In the genomic region with DNA sequence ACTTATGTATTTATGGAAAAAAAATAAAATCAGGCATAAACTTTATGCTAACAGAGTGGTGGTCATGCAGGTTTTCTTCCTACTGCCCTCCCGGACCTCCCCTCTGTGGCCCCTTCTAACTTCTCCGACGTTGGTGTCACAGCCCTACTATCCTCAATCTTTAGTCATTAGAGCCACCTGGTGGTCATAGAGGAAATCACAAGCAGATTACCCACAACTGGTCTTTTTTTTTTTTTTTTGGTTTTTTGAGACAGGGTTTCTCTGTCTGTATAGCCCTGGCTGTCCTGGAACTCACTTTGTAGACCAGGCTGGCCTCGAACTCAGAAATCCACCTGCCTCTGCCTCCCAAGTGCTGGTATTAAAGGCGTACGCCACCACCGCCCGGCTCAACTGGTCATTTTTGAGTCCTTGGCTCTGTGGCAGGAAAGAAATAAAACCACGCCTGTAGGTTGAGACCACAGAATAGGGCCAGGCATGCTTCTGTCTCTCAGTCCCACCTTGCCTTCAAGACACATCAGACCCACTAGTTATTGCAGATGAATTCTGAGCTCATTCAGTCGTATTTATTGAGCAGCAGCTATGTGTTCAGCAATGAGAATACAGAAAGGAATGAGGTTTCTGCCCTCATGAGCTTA, we compare ENCODE assay signal across 9 mouse cellular contexts. TPM values are rescaled to one million over a fixed set of nuclear protein-coding genes. Genes with fewer than 3 reads are reported as not detected.
DNase-seq lines count a peak whose midpoint lies in the region; ATAC-seq and TF ChIP-seq lines count a peak whose summit lies in the region.
"Had no signal": no experiment of that assay in that cellular context is flagged by ENCODE, and none has a peak within 500 bp of the region (broad histone marks: within the 10 kb centered on the region; RNA-seq: fewer than 3 reads in every experiment).

No protein-coding gene starts in this region.

- no peak overlapping the region for H3K4me3 ChIP-seq in bone marrow macrophage, adult 2 months (ENCODE audit: insufficient read depth, low read length)
- H3K4me3 ChIP-seq in embryonic facial prominence, embryonic 15.5 days (replicated peaks), result no peak overlapping the region
- no peak overlapping the region for H3K4me3 ChIP-seq in hindbrain, postnatal 0 days (ENCODE audit: low read length)
- no peak overlapping the region for H3K4me3 ChIP-seq in limb, embryonic 13.5 days
- H3K4me3 ChIP-seq: lung, embryonic 15.5 days had no signal

- peak; percentile 17 for DNase-seq in ovary, adult 18-20 months (ENCODE audit: low spot score)
- DNase-seq in ovary, postnatal 36 days (ENCODE audit: low spot score), result no peak
- DNase-seq in hindbrain, postnatal 0 days (ENCODE audit: low spot score), result peak; percentile 90
- peak; percentile 68 to 74 for DNase-seq in natural killer cell, adult 2 months (ENCODE audit: low spot score in 2 of 2)

- 0 out of 2 replicates have a peak overlapping the region, but pooled peaks have one; percentile 19 for H3K4me2 ChIP-seq in embryonic facial prominence, embryonic 15.5 days (replicated peaks)
- H3K4me2 ChIP-seq in hindbrain, postnatal 0 days (ENCODE audit: low read depth, low read length), result no peak overlapping the region
- no peak overlapping the region for H3K4me2 ChIP-seq in limb, embryonic 13.5 days (replicated peaks)
- H3K4me2 ChIP-seq: lung, embryonic 15.5 days had no signal

- no peaks in the 10 kb centered on the region for H3K27me3 ChIP-seq in embryonic facial prominence, embryonic 15.5 days
- H3K27me3 ChIP-seq in hindbrain, postnatal 0 days (ENCODE audit: insufficient read depth, low read length), result no peaks in the 10 kb centered on the region
- no peaks in the 10 kb centered on the region for H3K27me3 ChIP-seq in limb, embryonic 13.5 days
- H3K27me3 ChIP-seq: lung, embryonic 15.5 days had no signal

- H3K4me1 ChIP-seq in bone marrow macrophage, adult 2 months (ENCODE audit: control insufficient read depth, insufficient read depth, low read length), result 0 out of 2 replicates have a peak, but pooled peaks cover 3% of the 10 kb centered on the region
- H3K4me1 ChIP-seq in embryonic facial prominence, embryonic 15.5 days, result peaks cover 15% of the 10 kb centered on the region
- H3K4me1 ChIP-seq in hindbrain, postnatal 0 days (ENCODE audit: insufficient read depth, low read length), result no peaks in the 10 kb centered on the region
- H3K4me1 ChIP-seq in limb, embryonic 13.5 days, result peaks cover 12% of the 10 kb centered on the region

- 50% methylated on average over 10 of the region's 10 CpGs for WGBS in embryonic facial prominence, embryonic 15.5 days
- 52% methylated on average over 10 of the region's 10 CpGs for WGBS in hindbrain, postnatal 0 days
- WGBS in limb, embryonic 13.5 days, result 49% methylated on average over 10 of the region's 10 CpGs

- peak; percentile 45; the same call in 1 of the 2 replicates for TF ChIP-seq CTCF in bone marrow macrophage, adult 2 months (IDR thresholded peaks at IDR 0.05; ENCODE audit: low read depth, low read length)
- peak; percentile 82 for TF ChIP-seq CTCF in hindbrain, postnatal 0 days (IDR thresholded peaks at IDR 0.05; ENCODE audit: low read depth)

- no peak overlapping the region for H3K27ac ChIP-seq in bone marrow macrophage, adult 2 months (ENCODE audit: insufficient read depth, low read depth, low read length)
- no peak overlapping the region for H3K27ac ChIP-seq in embryonic facial prominence, embryonic 15.5 days (replicated peaks)
- H3K27ac ChIP-seq in hindbrain, postnatal 0 days, result no peak overlapping the region
- no peak overlapping the region for H3K27ac ChIP-seq in limb, embryonic 13.5 days

- no peak overlapping the region for H3K9ac ChIP-seq in embryonic facial prominence, embryonic 15.5 days
- no peak overlapping the region for H3K9ac ChIP-seq in hindbrain, postnatal 0 days (replicated peaks; ENCODE audit: low read length)
- H3K9ac ChIP-seq in limb, embryonic 13.5 days, result no peak overlapping the region
- H3K9ac ChIP-seq: lung, embryonic 15.5 days had no signal

- H3K36me3 ChIP-seq in embryonic facial prominence, embryonic 15.5 days, result peaks cover 5% of the 10 kb centered on the region; the same call in 1 of the 2 replicates
- H3K36me3 ChIP-seq in hindbrain, postnatal 0 days (ENCODE audit: insufficient read depth, low read length), result no peaks in the 10 kb centered on the region
- peaks cover 10% of the 10 kb centered on the region for H3K36me3 ChIP-seq in limb, embryonic 13.5 days
- H3K36me3 ChIP-seq: lung, embryonic 15.5 days had no signal

- no peak for TF ChIP-seq POLR2A in bone marrow macrophage, adult 2 months (IDR thresholded peaks at IDR 0.05; ENCODE audit: borderline replicate concordance, low read depth, low read length)

- H3K9me3 ChIP-seq in embryonic facial prominence, embryonic 15.5 days (replicated peaks), result no peaks in the 10 kb centered on the region
- no peaks in the 10 kb centered on the region for H3K9me3 ChIP-seq in hindbrain, postnatal 0 days (ENCODE audit: low read length)
- H3K9me3 ChIP-seq in limb, embryonic 13.5 days, result no peaks in the 10 kb centered on the region
- H3K9me3 ChIP-seq: lung, embryonic 15.5 days had no signal

- ATAC-seq in embryonic facial prominence, embryonic 15.5 days (ENCODE audit: insufficient number of reproducible peaks, low FRiP score, low TSS enrichment, low read depth), result 0 out of 2 replicates have a peak, but pooled peaks have one; percentile 15
- ATAC-seq in hindbrain, postnatal 0 days, result no peak; the same call in 1 of the 2 replicates
- peak; percentile 54; the same call in 1 of the 2 replicates for ATAC-seq in limb, embryonic 13.5 days (ENCODE audit: low FRiP score, low read depth)
- ATAC-seq in monocyte, adult 5-6 weeks (replicated peaks; ENCODE audit: insufficient number of reproducible peaks, low FRiP score, low TSS enrichment, poor library complexity, severe bottlenecking), result no peak

RNA-seq across cellular contexts. Expression of a gene that starts 4.8 kb away (rescaled TPM):
- 69.8 and 73.7 TPM in 2 replicates for polyA plus RNA-seq in bone marrow macrophage, adult 2 months (2012; ENCODE audit: insufficient read depth, insufficient read length, missing spikeins)
- 150 and 158 TPM in 2 replicates for polyA plus RNA-seq in embryonic facial prominence, embryonic 15.5 days (2015; fragmentation: Nextera tagmentation; extraction: Ambion mirVana)
- total RNA-seq in hindbrain, postnatal 0 days (2014; rRNA removed), result 77.1 and 99.0 TPM in 2 replicates
- polyA plus RNA-seq in hindbrain, postnatal 0 days (2015; fragmentation: Nextera tagmentation; extraction: Ambion mirVana), result 162 and 163 TPM in 2 replicates
- polyA plus RNA-seq in limb, embryonic 13.5 days (2015; fragmentation: Nextera tagmentation; extraction: Ambion mirVana), result 127 and 137 TPM in 2 replicates
- total RNA-seq in monocyte, adult 5-6 weeks (2017), result 51.4 to 93.3 TPM (median 54.6 TPM) in 3 replicates

RNA-seq across cellular contexts. Expression of a gene that starts 4.9 kb away (rescaled TPM):
- polyA plus RNA-seq in bone marrow macrophage, adult 2 months (2012; ENCODE audit: insufficient read depth, insufficient read length, missing spikeins), result 22.5 and 23.2 TPM in 2 replicates
- polyA plus RNA-seq in embryonic facial prominence, embryonic 15.5 days (2015; fragmentation: Nextera tagmentation; extraction: Ambion mirVana), result 32.6 and 40.9 TPM in 2 replicates
- 21.8 and 26.9 TPM in 2 replicates for total RNA-seq in hindbrain, postnatal 0 days (2014; rRNA removed)
- 18.5 and 22.2 TPM in 2 replicates for polyA plus RNA-seq in hindbrain, postnatal 0 days (2015; fragmentation: Nextera tagmentation; extraction: Ambion mirVana)
- polyA plus RNA-seq in limb, embryonic 13.5 days (2015; fragmentation: Nextera tagmentation; extraction: Ambion mirVana), result 35.6 and 38.1 TPM in 2 replicates
- 19.2 to 55.3 TPM (median 20.9 TPM) in 3 replicates for total RNA-seq in monocyte, adult 5-6 weeks (2017)

RNA-seq across cellular contexts. Expression of a gene that starts 7.5 kb away (rescaled TPM):
- not detected in 2 replicates for polyA plus RNA-seq in bone marrow macrophage, adult 2 months (2012; ENCODE audit: insufficient read depth, insufficient read length, missing spikeins)
- polyA plus RNA-seq in embryonic facial prominence, embryonic 15.5 days (2015; fragmentation: Nextera tagmentation; extraction: Ambion mirVana), result 19.5 and 20.0 TPM in 2 replicates
- total RNA-seq in hindbrain, postnatal 0 days (2014; rRNA removed), result 3.8 and 4.3 TPM in 2 replicates
- polyA plus RNA-seq in hindbrain, postnatal 0 days (2015; fragmentation: Nextera tagmentation; extraction: Ambion mirVana), result 8.7 and 9.5 TPM in 2 replicates
- polyA plus RNA-seq in limb, embryonic 13.5 days (2015; fragmentation: Nextera tagmentation; extraction: Ambion mirVana), result 24.0 and 25.6 TPM in 2 replicates
- 3.1 to 3.8 TPM in 2 of 3 replicates, not detected in the other for total RNA-seq in monocyte, adult 5-6 weeks (2017)

RNA-seq across cellular contexts. Expression of a gene that starts 21.3 kb away (rescaled TPM):
- polyA plus RNA-seq in bone marrow macrophage, adult 2 months (2012; ENCODE audit: insufficient read depth, insufficient read length, missing spikeins), result 134 and 137 TPM in 2 replicates
- 88.3 and 91.8 TPM in 2 replicates for polyA plus RNA-seq in embryonic facial prominence, embryonic 15.5 days (2015; fragmentation: Nextera tagmentation; extraction: Ambion mirVana)
- total RNA-seq in hindbrain, postnatal 0 days (2014; rRNA removed), result 252 and 255 TPM in 2 replicates
- 46.6 and 49.7 TPM in 2 replicates for polyA plus RNA-seq in hindbrain, postnatal 0 days (2015; fragmentation: Nextera tagmentation; extraction: Ambion mirVana)
- 117 and 119 TPM in 2 replicates for polyA plus RNA-seq in limb, embryonic 13.5 days (2015; fragmentation: Nextera tagmentation; extraction: Ambion mirVana)
- total RNA-seq in monocyte, adult 5-6 weeks (2017), result 76.7 to 192 TPM (median 86.2 TPM) in 3 replicates

RNA-seq across cellular contexts. Expression of a gene that starts 23.0 kb away (rescaled TPM):
- polyA plus RNA-seq in bone marrow macrophage, adult 2 months (2012; ENCODE audit: insufficient read depth, insufficient read length, missing spikeins), result 8.1 and 9.3 TPM in 2 replicates
- 35.5 and 37.2 TPM in 2 replicates for polyA plus RNA-seq in embryonic facial prominence, embryonic 15.5 days (2015; fragmentation: Nextera tagmentation; extraction: Ambion mirVana)
- 8.0 and 10.5 TPM in 2 replicates for total RNA-seq in hindbrain, postnatal 0 days (2014; rRNA removed)
- polyA plus RNA-seq in hindbrain, postnatal 0 days (2015; fragmentation: Nextera tagmentation; extraction: Ambion mirVana), result 20.5 and 22.3 TPM in 2 replicates
- 47.3 and 49.3 TPM in 2 replicates for polyA plus RNA-seq in limb, embryonic 13.5 days (2015; fragmentation: Nextera tagmentation; extraction: Ambion mirVana)
- 14.3 to 27.5 TPM (median 16.8 TPM) in 3 replicates for total RNA-seq in monocyte, adult 5-6 weeks (2017)

Comparison
In these comparisons a context has a peak if more than half of its experiments do, and no peak if none do; other contexts are left out.
1. ATAC-seq: peak in embryonic facial prominence, embryonic 15.5 days (single experiment) and limb, embryonic 13.5 days (single experiment); none in hindbrain, postnatal 0 days (single experiment) and monocyte, adult 5-6 weeks (single experiment).